Mouse (Mus musculus): Measurements from ENCODE around the gene Cdh10. TPM values are rescaled to one million over a fixed set of nuclear protein-coding genes. Genes with fewer than 3 reads are reported as not detected.
A peak's percentile ranks its signal among the peaks of the same experiment; 100 is the strongest.

The Cdh10 gene
- 2.4 and 3.9 TPM in 2 replicates for polyA plus RNA-seq (2014; fragmentation: Nextera tagmentation; extraction: Ambion mirVana)

DNA sequence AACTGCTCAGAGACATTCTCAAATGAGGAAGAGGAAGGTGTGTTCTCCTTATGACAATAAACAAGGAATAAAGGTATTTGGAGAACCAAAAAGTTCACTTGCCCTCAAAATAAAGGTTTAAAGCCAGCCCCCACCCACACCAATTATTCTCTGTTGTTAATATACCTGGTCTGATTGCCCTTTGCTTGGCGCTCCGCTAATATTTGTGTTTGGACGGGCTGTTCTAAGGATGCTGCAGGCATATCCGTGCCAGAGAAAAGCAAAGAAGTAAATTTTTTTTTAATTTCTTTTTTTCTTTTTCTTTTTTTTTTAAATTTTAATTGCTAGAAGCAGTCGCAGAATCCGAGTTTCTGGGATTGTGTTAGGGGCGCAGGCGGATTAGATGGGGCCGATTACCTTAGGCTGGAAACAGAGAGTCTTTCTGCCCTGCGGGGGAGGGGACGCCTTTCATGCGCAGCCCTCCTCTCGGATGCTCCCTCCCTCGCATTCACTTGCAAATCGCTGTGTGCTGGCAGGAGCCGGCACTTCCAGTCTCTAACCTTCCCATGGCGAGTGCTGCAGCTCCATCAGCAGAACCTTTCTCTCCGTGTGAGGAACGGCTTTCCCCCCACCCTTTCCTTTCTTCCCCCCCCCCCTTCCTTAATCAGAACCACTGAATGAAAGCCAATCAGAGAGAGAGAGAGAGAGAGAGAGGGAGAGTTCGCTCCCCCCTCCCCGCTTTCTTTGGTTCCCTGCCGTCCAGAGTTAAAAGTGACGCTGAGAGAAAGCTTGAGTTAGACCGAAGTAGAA lies at the start of gene Cdh10:
TSS of gene Cdh10 (plus strand) at position 763 of the 789 bp plus-strand sequence.
- H3K4me2 ChIP-seq (replicated peaks; ENCODE audit: low read depth, low read length): peak within 1 kb of the TSS; percentile 55
- H3K27me3 ChIP-seq (ENCODE audit: control insufficient read depth, insufficient read depth, low read length): no peaks in the 10 kb centered on the region
- WGBS: under 1% methylated on average over 24 of the region's 24 CpGs
- H3K9ac ChIP-seq (replicated peaks; ENCODE audit: low read depth, low read length): peak within 1 kb of the TSS; percentile 6; the same call in 1 of the 2 replicates
- no peaks in the 10 kb centered on the region for H3K36me3 ChIP-seq (ENCODE audit: control insufficient read depth, insufficient read depth, low read length)
- H3K27ac ChIP-seq (ENCODE audit: low read length): no peak within 1 kb of the TSS
- ATAC-seq (ENCODE audit: insufficient number of reproducible peaks, insufficient read depth, low FRiP score, low read depth): peak; percentile 46
- peak within 1 kb of the TSS; percentile 31 for H3K4me3 ChIP-seq (ENCODE audit: low read depth, low read length)
- no peaks in the 10 kb centered on the region; the same call in 1 of the 2 replicates for H3K4me1 ChIP-seq (ENCODE audit: control insufficient read depth, insufficient read depth, low read length)
- no peaks in the 10 kb centered on the region for H3K9me3 ChIP-seq (ENCODE audit: control insufficient read depth, low read depth, low read length)

DNA sequence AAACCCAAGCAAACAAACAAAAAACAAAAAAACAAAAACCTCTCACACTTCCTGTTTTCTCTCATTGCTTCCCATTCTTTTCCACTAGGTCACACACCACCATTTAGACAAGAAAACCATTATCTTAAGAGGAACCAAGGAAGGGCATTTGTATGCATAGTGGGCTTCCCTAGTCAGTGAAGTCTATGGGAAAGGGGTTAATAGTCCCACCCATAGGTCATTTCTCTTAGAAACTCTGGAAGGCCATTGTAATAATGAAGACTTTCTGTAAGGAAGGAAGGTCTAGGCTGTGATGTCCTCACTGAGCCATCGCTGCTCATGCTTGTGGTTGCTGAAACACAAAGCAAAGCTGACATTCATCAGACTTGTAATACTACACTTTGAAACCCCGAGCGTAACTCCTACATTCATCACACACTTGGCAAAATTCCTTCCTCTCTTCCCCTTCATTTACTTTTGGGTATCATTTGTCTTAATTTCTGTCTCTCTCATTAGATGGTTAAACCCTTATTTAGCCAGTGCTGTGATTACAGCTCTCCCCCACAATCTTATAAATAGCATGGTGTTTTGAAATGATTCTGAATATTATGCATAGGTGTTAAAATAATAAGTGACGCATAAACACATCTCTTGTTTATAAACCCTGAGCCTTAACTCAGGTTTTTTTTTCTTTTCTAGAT lies 9.5 kb upstream of the Cdh10 start:
- no peak overlapping the region for H3K4me2 ChIP-seq (replicated peaks; ENCODE audit: low read depth, low read length)
- H3K27me3 ChIP-seq (ENCODE audit: control insufficient read depth, insufficient read depth, low read length): no peaks in the 10 kb centered on the region
- no peak for ATAC-seq (ENCODE audit: insufficient number of reproducible peaks, insufficient read depth, low FRiP score, low read depth)
- H3K4me1 ChIP-seq (ENCODE audit: control insufficient read depth, insufficient read depth, low read length): no peaks in the 10 kb centered on the region
- no peaks in the 10 kb centered on the region for H3K36me3 ChIP-seq (ENCODE audit: control insufficient read depth, insufficient read depth, low read length)
- WGBS: 49% methylated on average over 4 of the region's 4 CpGs
- H3K4me3 ChIP-seq (ENCODE audit: low read depth, low read length): no peak overlapping the region
- no peaks in the 10 kb centered on the region for H3K9me3 ChIP-seq (ENCODE audit: control insufficient read depth, low read depth, low read length)
- H3K27ac ChIP-seq (ENCODE audit: low read length): no peak overlapping the region
- no peak overlapping the region for H3K9ac ChIP-seq (replicated peaks; ENCODE audit: low read depth, low read length)

DNA sequence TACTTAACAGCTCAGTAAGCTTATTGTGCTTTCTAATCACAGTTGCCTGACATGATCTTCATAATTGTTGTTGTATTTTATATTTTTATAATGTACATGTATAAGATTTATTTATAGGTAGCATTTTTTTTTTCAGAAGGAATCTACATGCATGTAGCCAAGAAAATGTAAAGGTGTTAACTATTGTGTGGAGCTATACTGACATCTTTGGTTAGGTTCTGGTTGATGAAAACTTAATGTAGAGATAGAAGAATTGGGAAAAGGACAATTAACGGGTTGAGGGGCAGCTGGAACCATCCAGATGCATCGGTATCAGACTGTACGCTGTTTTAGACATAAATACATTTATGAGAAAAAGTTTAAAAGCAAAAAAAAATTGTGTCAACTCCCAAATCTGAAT lies 1.0 kb upstream of the Cdh10 start:
- Histone ChIP-seq H3K4me2 (replicated peaks; ENCODE audit: low read depth, low read length) (no peak overlapping the region), H3K27ac (ENCODE audit: low read length) (no peak overlapping the region), H3K9ac (replicated peaks; ENCODE audit: low read depth, low read length) (no peak overlapping the region), H3K4me1 (ENCODE audit: control insufficient read depth, insufficient read depth, low read length) (no peaks in the 10 kb centered on the region; the same call in 1 of the 2 replicates), H3K4me3 (ENCODE audit: low read depth, low read length) (no peak overlapping the region), H3K9me3 (ENCODE audit: control insufficient read depth, low read depth, low read length) (no peaks in the 10 kb centered on the region), H3K27me3 (ENCODE audit: control insufficient read depth, insufficient read depth, low read length) (no peaks in the 10 kb centered on the region), H3K36me3 (ENCODE audit: control insufficient read depth, insufficient read depth, low read length) (no peaks in the 10 kb centered on the region)
- no peak for ATAC-seq (ENCODE audit: insufficient number of reproducible peaks, insufficient read depth, low FRiP score, low read depth)
- 76% methylated on average over 3 of the region's 3 CpGs for WGBS

DNA sequence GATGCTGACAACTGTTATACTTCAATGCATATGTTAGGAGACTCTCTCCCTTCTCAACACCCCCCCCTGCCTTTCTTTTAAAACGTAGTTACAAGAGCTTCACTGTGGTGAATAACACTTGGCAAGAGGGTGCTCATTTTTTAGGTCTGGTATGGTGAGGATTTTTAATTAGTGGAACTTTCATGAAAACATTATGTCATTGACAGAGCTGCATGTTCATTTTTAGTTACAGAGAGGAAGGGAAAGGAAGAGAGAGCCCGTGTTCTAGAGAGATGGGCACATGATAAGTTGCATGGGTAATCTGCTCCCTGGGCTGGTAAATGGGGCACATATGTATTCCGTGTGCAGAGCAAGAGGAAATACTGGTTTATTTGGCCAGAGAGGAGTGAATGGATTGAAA lies 1.5 kb downstream of the Cdh10 start:
- H3K4me2 ChIP-seq (replicated peaks; ENCODE audit: low read depth, low read length): 0 out of 2 replicates have a peak overlapping the region, but pooled peaks have one; percentile 55
- no peak overlapping the region for H3K9ac ChIP-seq (replicated peaks; ENCODE audit: low read depth, low read length)
- 19% methylated on average over 3 of the region's 3 CpGs for WGBS
- no peak overlapping the region for H3K27ac ChIP-seq (ENCODE audit: low read length)
- no peak overlapping the region for H3K4me3 ChIP-seq (ENCODE audit: low read depth, low read length)
- no peaks in the 10 kb centered on the region for H3K36me3 ChIP-seq (ENCODE audit: control insufficient read depth, insufficient read depth, low read length)
- no peak for ATAC-seq (ENCODE audit: insufficient number of reproducible peaks, insufficient read depth, low FRiP score, low read depth)
- no peaks in the 10 kb centered on the region for H3K27me3 ChIP-seq (ENCODE audit: control insufficient read depth, insufficient read depth, low read length)
- H3K4me1 ChIP-seq (ENCODE audit: control insufficient read depth, insufficient read depth, low read length): no peaks in the 10 kb centered on the region; the same call in 1 of the 2 replicates
- no peaks in the 10 kb centered on the region for H3K9me3 ChIP-seq (ENCODE audit: control insufficient read depth, low read depth, low read length)

DNA sequence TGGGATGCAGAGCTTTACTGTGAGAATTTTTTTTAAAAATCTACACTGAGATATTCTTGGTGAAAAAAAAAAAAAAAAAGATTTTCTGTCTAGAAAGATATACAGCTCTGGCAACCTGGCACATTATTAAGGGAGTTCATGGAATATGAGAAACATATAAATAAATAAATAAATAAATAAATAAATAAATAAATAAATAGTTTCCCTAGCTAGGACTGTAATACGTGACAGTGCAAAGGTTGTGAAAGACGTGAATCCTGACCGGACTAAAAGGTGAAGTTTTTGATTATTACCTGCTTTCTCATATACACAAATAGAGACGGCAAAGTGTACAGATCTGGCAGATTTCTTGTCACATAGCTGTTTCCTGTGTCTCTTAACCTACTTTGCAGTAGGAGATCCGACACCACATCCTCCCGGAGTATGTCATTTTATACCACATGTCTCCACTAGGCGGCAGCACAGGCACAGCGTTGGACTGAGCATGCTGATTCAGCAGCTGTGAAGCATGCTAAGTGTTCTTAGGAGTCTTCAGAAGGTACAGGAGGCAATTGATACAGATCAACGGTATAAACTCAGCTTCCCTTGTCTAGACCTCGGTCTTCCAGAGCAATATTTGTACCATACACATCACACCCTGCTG lies 2.5 kb downstream of the Cdh10 start:
- no peaks in the 10 kb centered on the region; the same call in 1 of the 2 replicates for H3K4me1 ChIP-seq (ENCODE audit: control insufficient read depth, insufficient read depth, low read length)
- WGBS: 25% methylated on average over 10 of the region's 10 CpGs
- no peaks in the 10 kb centered on the region for H3K27me3 ChIP-seq (ENCODE audit: control insufficient read depth, insufficient read depth, low read length)
- H3K4me2 ChIP-seq (replicated peaks; ENCODE audit: low read depth, low read length): no peak overlapping the region
- H3K27ac ChIP-seq (ENCODE audit: low read length): no peak overlapping the region
- H3K36me3 ChIP-seq (ENCODE audit: control insufficient read depth, insufficient read depth, low read length): no peaks in the 10 kb centered on the region
- no peak overlapping the region for H3K9ac ChIP-seq (replicated peaks; ENCODE audit: low read depth, low read length)
- H3K4me3 ChIP-seq (ENCODE audit: low read depth, low read length): no peak overlapping the region
- peak; percentile 76; the same call in 1 of the 2 replicates for ATAC-seq (ENCODE audit: insufficient number of reproducible peaks, insufficient read depth, low FRiP score, low read depth)
- no peaks in the 10 kb centered on the region for H3K9me3 ChIP-seq (ENCODE audit: control insufficient read depth, low read depth, low read length)

DNA sequence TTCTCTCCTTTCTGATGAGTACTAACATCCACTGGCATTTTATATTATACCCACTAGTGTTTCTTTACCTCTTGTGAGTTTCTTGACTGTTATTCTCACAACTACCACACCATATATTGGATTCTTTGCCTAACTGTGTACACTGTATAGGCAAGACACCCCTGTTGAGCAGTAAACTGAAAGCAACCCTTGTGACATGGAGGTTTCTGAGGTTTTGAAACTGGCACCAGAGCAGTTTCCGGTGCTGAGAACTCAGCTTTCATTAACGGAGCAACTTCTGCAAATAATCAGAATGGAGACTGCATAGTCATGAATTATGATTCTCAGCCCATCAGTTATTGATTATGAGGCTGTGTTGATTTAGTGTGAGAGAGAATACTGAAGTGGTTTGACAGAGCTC lies 4.7 kb downstream of the Cdh10 start:
- H3K4me3 ChIP-seq (ENCODE audit: low read depth, low read length): no peak overlapping the region

DNA sequence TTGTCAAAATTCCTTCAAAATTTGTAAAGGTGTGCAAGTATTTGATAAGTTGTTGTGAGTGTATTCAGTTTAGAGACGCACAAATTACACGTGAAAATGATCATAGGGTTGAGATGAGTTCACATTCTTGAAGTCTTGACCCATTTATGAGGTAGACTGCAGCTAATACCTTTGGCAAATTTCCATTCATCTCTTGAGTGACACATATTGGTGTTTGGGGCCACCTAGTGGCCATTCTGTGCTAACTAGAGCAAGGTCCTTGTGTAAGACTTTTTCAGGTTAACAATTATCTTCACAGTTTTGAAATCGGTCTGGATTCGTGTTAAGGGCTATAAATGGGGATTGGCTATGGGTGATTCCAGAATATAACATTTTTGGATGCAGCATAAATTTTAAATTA lies 13.5 kb downstream of the Cdh10 start:
- 19% methylated on average over 4 of the region's 4 CpGs for WGBS
- H3K9ac ChIP-seq (replicated peaks; ENCODE audit: low read depth, low read length): no peak overlapping the region
- no peak overlapping the region for H3K4me3 ChIP-seq (ENCODE audit: low read depth, low read length)
- H3K9me3 ChIP-seq (ENCODE audit: control insufficient read depth, low read depth, low read length): no peaks in the 10 kb centered on the region
- H3K4me2 ChIP-seq (replicated peaks; ENCODE audit: low read depth, low read length): no peak overlapping the region
- H3K36me3 ChIP-seq (ENCODE audit: control insufficient read depth, insufficient read depth, low read length): no peaks in the 10 kb centered on the region
- H3K27me3 ChIP-seq (ENCODE audit: control insufficient read depth, insufficient read depth, low read length): no peaks in the 10 kb centered on the region
- no peak for ATAC-seq (ENCODE audit: insufficient number of reproducible peaks, insufficient read depth, low FRiP score, low read depth)
- no peak overlapping the region for H3K27ac ChIP-seq (ENCODE audit: low read length)
- no peaks in the 10 kb centered on the region for H3K4me1 ChIP-seq (ENCODE audit: control insufficient read depth, insufficient read depth, low read length)

More for the DNA sequence above, 4.7 kb downstream of the Cdh10 start:
- Histone ChIP-seq H3K4me1 (ENCODE audit: control insufficient read depth, insufficient read depth, low read length) (no peaks in the 10 kb centered on the region; the same call in 1 of the 2 replicates), H3K9me3 (ENCODE audit: control insufficient read depth, low read depth, low read length) (no peaks in the 10 kb centered on the region), H3K36me3 (ENCODE audit: control insufficient read depth, insufficient read depth, low read length) (no peaks in the 10 kb centered on the region), H3K4me2 (replicated peaks; ENCODE audit: low read depth, low read length) (no peak overlapping the region), H3K27me3 (ENCODE audit: control insufficient read depth, insufficient read depth, low read length) (no peaks in the 10 kb centered on the region), H3K9ac (replicated peaks; ENCODE audit: low read depth, low read length) (no peak overlapping the region), H3K27ac (ENCODE audit: low read length) (no peak overlapping the region)
- 84% methylated on average over 2 of the region's 2 CpGs for WGBS
- no peak for ATAC-seq (ENCODE audit: insufficient number of reproducible peaks, insufficient read depth, low FRiP score, low read depth)

DNA sequence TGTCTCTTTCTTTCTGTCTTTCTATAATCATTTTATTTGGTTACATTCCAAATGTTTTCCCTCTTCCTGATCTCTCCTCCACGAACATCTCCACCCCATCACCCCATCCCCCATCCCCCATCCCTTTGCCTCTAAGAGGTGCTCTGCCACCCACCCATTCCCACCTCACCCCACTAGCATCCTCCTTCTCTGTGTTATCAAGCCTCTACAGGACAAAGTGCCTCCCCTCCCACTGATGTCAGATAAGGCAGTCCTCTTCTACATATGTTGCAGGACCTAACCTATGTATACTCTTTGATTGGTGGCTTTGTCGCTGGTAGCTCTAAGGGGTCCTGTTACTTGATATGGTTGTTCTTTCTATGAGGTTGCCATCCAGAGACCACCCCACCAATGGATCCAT lies 23.0 kb downstream of the Cdh10 start:
- Histone ChIP-seq H3K4me1 (ENCODE audit: control insufficient read depth, insufficient read depth, low read length) (no peaks in the 10 kb centered on the region), H3K9ac (replicated peaks; ENCODE audit: low read depth, low read length) (no peak overlapping the region), H3K4me3 (ENCODE audit: low read depth, low read length) (no peak overlapping the region), H3K4me2 (replicated peaks; ENCODE audit: low read depth, low read length) (no peak overlapping the region), H3K27ac (ENCODE audit: low read length) (no peak overlapping the region), H3K27me3 (ENCODE audit: control insufficient read depth, insufficient read depth, low read length) (no peaks in the 10 kb centered on the region), H3K36me3 (ENCODE audit: control insufficient read depth, insufficient read depth, low read length) (no peaks in the 10 kb centered on the region), H3K9me3 (ENCODE audit: control insufficient read depth, low read depth, low read length) (no peaks in the 10 kb centered on the region)
- WGBS: 75% methylated on average over 2 of the region's 2 CpGs
- ATAC-seq (ENCODE audit: insufficient number of reproducible peaks, insufficient read depth, low FRiP score, low read depth): no peak
